Mouse (Mus musculus) bone marrow macrophage, adult 2 months (primary cell): ENCODE results near the gene Mpp1.

Experiments
- CTCF ChIP-seq: IDR thresholded peaks from 2 replicates; pipeline ENCODE4 v1.5.1; 2012; ENCODE audit warnings: low read depth, mild to moderate bottlenecking, low read length, moderate library complexity
- POLR2A ChIP-seq: IDR thresholded peaks from 2 replicates; pipeline ENCODE4 v1.6.1; 2012; ENCODE audit warnings: mild to moderate bottlenecking, low read depth, low read length, borderline replicate concordance

DNA sequence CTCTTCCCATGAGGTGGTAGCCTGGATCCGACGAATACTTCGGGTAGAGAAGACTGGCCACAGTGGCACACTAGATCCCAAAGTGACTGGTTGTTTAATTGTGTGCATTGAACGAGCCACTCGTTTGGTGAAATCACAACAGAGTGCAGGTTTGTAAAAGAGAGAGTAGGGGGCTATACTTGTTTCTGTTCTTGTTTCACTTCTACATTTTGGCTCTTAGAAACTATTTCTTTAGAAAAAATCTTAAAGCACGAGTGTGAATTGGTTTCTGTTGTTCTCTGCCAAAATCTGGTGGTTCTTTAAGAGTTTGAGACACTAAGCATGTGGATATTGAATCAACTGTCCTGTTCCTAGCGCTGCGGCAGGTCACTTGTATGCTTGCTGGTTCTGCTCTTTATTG is 32.0 kb downstream of the Mpp1 start:
- TF ChIP-seq POLR2A (no peak), CTCF (no peak)
